Mouse (Mus musculus) left cerebral cortex, postnatal 36 days (tissue): Measurements from ENCODE around the gene Pck1. TPM values are rescaled to one million over a fixed set of nuclear protein-coding genes. Genes with fewer than 3 reads are reported as not detected.
A peak's percentile ranks its signal among the peaks of the same experiment; 100 is the strongest.

Source experiments
- DNase-seq, 2 experiments: peaks; one replicate each; pipeline ENCODE4 v3.0.0; 2021 to 2022; ENCODE audit warnings: low spot score in 2 of 2, mixed read lengths in 1 of 2
- intact Hi-C: fragments of 180-260 bp; cut with DNase I; formaldehyde crosslinking; loops from one replicate; pipeline ENCODE4 v1.15.1; 2025
- total RNA-seq, 2 experiments: library from RNA; stranded (reverse); gene quantifications; 2 replicates each; pipeline ENCODE4 v1.2.3; 2021

Gene Pck1
- total RNA-seq, 2 experiments from 2014 or later, result not detected

DNA sequence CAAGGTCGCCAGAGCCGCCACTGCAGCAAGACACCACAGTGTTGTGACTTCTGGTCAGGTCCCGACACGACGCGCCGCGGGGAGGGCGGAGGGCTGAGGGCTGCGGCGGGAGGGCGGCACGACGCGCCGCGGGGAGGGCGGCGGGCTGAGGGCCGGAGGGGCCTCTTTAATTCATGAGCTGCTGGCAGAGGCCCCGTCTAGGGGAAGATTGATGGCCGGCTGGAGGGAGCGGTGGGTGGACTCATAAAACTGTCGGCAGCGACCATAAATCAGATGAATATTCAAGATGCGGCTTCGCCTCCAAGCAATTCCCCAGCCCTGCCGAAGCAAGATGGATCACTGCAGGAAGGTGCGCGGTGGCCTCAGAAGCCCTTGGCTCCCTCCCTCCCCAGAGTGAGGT is 18.6 kb downstream of the Pck1 start:
- DNase-seq, result peak; percentile 43 to 70
- intact Hi-C loops, result no loop called here

DNA sequence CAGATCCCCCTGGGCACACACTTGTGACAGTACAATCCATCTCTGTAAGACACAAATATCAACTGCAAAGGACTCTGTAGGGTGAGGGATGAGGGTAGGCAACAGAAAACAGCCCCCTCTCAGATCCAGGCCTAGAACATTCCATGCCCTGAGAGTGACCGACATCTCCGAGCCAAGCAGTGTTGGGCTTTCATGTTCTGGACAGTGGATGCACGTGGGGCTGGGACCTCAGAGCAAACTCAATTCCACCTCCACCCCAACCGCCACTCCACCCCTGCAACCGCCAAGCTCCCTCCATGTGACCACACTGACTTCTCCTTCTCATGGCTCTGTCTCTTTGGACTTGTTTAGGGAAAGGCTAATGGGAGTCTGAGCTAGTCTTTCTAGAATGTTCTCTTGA is 19.1 kb downstream of the Pck1 start:
- intact Hi-C loops, result no loop called here
- DNase-seq, result no peak

DNA sequence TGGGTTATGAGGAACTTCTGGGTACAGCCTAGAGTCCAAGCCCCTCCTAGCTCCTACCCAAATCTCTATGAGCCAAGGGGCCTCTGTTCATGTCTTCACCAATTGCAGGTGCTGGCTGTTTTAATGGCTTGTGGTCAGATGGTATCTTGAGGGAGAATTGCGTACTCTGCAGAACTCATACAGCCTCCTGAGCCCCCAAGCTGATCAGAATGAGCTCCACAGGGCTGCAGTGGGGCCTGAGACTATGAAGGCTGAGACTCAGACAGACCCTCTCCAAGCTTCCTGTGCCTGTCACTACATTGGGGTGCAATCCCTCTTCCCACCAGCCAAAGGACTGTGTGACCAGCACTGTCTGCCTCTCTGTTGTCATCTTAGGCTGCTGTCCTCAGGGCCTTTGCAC is 19.5 kb downstream of the Pck1 start:
- intact Hi-C loops, result no loop called here
- no peak for DNase-seq

DNA sequence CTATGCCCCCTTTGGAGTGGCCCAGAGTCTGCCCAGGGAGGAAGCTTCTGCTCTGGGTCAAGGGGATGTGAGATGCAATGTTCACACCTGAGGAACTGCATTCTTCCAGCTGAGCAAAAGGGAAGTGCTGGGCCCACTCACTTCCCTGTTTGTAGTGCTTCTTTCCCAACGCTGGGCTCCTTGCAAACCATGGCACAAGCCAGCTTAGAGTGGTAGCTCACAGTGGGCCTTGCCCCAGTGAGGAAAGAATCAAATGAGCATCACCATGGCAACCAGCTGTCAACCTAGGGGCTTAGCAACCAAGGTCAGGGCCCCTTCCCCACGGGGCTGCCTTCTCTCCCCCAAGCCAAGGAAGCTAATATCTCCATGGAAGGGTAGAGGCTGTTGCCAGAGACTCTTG is 20.2 kb downstream of the Pck1 start:
- intact Hi-C loops, result no loop called here
- DNase-seq, result peak in 1 of 2 experiments; percentile 15

DNA sequence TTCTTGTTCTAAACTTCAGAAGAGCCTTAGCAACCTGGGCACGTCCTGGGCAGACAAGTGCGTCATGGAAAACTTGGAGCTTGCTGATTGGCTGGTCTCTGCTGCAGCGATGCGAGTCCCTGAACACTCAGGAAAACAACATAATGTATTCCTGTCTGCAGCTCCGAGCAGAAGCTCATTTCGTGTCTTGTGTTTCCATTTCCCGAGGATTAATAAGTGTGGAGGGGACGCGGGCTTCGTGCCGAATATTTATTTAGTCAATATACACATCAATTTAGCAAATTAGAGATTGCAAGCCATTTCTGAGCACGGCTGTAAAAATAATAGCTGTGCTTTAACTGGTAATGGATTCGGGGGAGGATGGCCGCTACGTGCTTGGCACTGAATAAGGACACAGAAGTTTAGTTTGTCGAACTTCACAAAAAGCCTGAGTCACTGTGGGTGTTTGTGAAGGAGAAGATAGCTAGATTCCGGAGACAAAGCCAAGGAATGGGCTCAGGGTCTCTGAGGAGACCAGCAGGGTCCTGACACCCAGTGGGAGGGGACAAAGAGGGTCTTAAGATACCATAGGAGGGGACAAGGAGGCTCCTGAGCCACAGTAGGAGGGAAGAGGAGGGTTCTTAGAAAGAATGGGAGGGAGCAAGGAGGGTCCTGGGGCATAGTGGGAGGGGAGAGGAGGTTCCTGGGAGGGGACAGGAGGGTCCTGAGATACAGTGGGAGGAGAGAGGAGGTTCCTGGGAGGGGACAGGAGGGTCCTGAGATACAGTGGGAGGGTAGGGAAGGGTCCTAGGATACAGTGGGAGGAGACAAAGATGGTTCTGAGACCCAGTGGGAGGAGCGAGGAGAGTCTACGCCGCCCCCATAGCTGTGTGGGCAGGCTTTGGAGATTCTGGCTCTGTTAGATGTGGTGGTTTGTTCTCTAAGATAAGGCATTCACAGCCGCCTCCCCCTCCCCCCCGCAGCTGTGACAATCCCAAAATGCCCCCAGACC is 21.0 kb downstream of the Pck1 start:
- peak; percentile 77 to 82 for DNase-seq
- intact Hi-C loops, result no loop called here

DNA sequence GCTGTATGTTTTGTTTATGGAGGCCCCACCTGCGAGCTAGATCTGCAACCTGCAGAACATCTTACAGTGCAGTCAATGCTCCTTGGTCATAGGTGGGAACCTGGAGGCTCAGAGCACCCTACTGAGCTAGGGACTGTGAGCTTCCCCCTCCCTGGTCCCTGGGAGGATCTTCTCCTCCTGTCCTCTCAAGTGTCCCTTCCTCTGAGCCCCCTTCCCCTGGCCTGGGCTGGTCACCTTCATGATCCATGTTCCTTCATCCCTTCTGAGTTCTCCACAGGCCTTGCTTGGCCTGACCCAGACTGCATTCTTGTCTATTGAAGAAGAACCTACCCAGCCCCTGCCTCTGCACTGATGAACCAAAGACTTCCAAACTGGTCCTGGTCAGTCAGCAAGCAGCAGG is 21.7 kb downstream of the Pck1 start:
- no peak for DNase-seq
- intact Hi-C loops, result no loop called here

DNA sequence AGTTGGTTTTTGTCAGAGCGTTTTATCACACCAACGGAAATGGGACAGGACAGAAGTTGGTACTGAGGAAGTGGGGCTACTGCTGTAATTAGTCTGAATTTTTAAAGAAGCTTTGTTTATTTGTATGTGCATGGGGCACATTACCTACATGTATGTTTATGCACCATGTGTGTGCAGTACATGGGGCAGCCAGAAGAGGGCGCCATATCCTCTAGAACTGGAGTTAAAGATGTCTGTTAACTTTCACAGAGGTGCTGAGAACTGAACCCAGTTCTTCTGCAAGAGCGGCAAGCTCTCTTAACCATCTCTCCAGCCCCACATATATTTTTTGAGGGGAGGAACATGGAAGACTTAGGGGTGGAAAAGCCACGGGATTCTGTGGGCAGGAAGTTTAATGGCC is 22.9 kb downstream of the Pck1 start:
- peak in 1 of 2 experiments; percentile 2 for DNase-seq
- intact Hi-C loops, result no loop called here

DNA sequence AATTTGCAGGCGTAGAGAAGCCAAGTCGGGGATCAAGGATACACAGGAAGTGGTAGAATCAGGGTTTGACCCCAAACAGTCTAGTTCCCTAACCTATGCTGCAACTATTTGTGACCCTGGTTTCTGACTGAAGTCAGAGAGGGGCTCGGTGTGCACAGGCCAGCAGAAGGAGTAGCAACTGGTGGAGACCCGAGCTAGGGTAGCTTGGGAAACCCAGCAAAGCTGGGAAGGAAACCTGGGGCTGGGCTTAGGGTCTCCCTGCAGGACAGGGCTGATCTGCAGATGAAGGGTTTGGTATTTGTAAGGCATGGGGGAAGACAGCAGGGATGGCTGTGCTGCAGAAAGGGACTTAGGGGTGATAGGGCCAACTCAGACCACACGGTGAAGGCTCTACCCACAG is 24.6 kb downstream of the Pck1 start:
- intact Hi-C loops, result no loop called here
- DNase-seq, result no peak

DNA sequence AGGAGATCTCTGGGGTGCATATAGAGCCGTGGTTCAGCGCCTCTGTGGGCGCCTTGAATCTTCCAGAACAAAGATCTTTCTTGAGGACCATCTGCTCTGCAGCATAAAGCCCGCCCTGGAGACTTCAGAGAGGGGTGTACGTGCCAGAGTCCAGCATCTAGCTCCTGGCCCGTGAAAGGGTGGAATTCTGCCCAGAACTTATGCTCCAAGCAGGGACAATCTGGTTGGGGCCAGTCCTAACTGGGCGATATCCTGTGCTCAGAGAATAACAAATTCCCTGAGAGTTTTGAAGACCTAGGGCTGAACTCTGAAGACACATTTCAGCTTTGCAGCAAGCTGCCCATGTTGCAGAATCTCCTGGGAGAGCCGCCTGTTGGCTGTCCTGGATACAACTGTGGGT is 25.1 kb downstream of the Pck1 start:
- no peak for DNase-seq
- intact Hi-C loops, result no loop called here

DNA sequence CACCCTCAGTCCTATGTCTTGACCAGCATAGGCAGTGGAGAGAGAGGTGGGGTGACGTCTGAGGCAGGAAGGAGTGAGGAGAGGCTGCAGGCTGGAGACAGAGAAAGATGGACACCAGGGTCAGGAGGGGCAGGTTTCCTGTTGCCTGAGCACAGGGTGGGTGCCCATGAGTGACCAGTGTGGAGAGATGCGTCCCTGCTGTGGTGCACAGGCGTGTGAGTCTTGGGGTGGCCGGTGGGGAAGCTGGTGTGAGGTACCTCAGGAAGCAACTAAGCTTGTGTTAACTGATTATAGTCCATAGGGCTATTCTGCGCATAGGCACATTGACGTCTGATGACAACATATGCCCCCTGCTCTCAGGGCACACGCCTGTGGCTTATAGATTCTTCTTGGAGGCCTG is 26.2 kb downstream of the Pck1 start:
- intact Hi-C loops, result no loop called here
- no peak for DNase-seq

DNA sequence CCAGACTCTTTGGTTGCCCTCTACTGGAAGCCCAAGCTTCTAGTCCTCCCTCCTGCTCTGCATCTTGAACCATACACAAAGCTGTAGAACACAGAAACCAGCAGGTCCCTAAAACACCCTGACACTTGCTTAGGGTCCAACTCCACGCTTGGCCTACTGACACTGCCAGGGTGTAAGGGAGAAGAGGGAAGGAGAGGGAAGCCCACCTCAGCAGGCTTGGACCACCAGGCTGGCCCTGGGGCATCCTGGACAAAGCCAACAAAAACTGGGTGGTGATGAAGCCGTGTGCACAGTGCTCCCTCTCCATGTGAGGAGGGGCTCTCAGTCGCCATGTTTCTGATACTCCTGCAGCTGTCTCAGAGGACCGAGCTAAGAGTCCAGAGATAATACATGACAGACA is 27.2 kb downstream of the Pck1 start:
- intact Hi-C loops, result loop anchor here (10.0 kb wide), 1 partner anchor 1105 kb away; the partner anchor contains the start of gene Gnas
- no peak for DNase-seq

DNA sequence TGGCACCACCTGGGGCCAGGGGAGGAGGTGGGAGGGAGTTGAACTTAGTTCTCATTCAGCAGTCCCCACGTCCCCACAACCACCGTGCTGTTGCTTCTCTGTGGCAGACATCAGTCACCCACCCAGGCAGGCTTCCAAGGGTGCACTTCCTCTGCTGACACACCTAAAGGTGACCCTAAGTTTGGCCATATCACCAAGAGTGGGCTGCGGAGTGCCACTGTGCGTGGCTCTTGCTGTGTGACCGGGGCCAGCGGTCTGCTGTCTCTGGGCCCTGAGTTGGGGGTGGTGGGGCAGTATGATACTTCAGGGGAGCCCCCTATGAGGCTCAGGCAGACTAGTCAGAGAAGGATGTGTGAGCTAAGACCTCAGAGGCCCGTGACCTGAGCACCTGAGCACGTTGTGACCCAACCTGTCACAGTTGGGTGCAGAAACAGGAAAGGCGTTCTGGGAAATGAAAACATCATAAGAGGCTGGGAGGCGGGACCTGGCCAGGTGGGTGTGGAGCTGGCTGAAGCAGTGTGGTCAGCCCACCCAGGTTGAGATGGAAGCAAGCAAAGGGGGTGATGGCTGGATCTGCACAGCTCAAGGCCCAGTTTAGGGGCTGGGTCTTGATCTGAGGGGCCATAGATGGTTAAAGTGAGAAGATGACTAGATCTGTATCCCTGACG is 28.0 kb downstream of the Pck1 start:
- DNase-seq, result no peak
- intact Hi-C loops, result loop anchor here (10.0 kb wide), 1 partner anchor 1104 kb away; the partner anchor contains the start of gene Gnas

DNA sequence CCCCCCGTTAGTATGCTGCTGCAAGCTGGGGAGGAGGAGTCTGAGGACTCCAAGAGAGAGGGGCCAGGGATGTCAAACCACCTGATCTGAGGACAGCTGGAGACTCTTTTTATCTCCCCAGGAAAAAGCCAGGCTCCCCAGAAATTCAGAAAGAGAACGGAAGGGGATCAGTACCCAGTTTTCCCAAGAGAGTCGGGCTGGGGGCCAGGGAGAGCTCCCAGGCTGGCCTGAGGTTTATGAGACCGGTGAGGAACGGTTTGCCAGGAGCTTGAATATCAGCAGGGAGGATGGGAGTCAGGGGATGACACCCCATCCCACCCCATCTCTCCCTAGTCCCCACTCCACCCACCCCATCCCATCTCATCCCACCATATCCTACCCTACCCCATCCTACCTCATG is 28.6 kb downstream of the Pck1 start:
- no peak for DNase-seq

DNA sequence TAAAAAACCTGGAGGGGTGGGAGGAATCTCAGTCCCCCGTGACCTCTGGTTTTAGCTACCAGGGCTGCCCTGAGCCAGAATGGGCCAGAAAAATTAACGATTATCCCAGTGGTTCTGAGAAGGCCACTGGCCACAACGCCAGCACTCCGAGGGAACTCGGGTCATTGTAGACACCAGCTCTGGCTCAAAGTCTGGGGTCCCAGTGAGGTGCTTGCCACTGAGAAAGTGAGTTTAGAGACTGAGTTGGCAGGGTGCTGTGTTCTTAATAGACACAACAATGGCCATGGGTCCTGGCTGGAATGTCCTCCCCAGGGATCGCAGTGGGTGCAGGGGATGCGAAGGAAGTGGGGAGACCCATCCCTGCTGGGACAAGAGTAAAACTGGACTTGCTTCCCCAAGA is 29.1 kb downstream of the Pck1 start:
- intact Hi-C loops, result loop anchor here (10.0 kb wide), 1 partner anchor 1103 kb away; the partner anchor contains the start of gene Gnas
- no peak for DNase-seq

More for the DNA sequence above, 28.6 kb downstream of the Pck1 start:
- intact Hi-C loops, result loop anchor here (10.0 kb wide), 1 partner anchor 1103 kb away; the partner anchor contains the start of gene Gnas

DNA sequence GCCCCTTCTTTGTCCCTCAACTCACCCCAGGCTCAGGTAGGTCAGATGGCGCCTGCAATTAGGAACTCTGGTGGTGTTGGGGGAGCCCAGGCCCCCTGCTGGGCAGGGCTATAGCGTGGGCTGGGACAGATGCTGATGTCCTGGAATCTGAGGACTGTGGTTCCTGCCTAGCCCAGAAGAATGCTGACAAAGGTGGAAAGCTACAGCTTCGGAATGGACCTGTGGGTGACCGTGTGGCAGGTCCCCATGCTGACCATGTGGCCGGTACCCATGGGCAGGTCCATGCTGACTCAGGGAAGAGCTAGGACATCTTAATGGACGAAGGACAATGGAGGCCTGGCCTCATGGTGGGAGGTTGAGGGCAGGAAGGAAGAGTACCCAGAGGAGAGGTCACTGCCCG is 29.9 kb downstream of the Pck1 start:
- DNase-seq, result no peak
- intact Hi-C loops, result loop anchor here (10.0 kb wide), 1 partner anchor 1102 kb away; the partner anchor contains the start of gene Gnas

DNA sequence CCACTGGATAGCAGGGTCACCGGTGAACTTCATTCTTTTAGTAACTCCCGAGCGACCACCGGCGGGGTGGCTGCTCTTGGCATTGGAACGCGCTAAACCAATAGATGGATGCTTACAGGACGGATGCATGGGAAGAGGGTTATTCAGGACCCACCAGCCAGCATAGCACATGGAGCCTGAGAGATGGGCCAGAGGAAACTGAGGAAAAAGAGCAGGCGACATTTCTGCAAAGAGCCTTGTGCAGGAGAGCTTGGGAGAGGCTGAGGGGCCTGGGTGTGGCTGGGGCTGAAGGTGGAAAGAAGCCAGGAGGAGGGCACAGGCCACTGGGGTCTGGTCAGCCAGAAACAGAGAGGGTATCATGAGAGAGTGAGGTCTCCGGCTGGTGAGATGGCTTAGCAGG is 30.5 kb downstream of the Pck1 start:
- no peak for DNase-seq
- intact Hi-C loops, result loop anchor here (10.0 kb wide), 1 partner anchor 1101 kb away; the partner anchor contains the start of gene Gnas

DNA sequence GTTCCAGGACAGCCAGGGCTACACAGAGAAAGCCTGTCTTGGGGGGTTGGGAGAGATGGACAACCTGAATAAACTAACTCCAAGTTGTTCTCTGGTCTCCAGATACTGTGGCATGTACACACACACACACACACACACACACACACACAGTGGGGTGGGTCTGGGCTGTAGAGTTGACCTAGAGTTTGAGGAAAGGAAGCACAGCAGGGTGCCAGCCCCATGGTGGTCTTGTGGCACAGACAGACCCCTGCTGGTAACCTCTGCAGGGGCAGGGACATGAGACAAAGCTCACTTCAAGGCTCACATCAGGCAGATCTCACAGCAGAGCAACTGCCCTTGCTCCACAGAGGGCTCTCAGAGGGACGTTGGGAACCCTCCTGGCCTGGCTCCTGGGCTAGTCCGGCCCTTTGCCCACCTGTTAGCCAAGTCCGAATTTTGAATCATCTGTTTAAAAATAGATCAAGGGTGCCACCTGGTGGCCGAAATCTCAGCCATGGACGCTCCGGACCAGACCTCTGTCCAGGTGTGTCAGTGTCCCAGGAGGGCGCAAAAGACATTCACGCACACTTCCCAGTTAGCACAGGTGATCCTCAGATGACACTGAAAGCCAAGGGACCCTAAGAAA is 31.1 kb downstream of the Pck1 start:
- peak in 1 of 2 experiments; percentile 60 for DNase-seq
- intact Hi-C loops, result loop anchor here (1.0 to 10.0 kb wide), 2 partner anchors 77 to 1101 kb away; partner anchors contain the start of gene Gnas

DNA sequence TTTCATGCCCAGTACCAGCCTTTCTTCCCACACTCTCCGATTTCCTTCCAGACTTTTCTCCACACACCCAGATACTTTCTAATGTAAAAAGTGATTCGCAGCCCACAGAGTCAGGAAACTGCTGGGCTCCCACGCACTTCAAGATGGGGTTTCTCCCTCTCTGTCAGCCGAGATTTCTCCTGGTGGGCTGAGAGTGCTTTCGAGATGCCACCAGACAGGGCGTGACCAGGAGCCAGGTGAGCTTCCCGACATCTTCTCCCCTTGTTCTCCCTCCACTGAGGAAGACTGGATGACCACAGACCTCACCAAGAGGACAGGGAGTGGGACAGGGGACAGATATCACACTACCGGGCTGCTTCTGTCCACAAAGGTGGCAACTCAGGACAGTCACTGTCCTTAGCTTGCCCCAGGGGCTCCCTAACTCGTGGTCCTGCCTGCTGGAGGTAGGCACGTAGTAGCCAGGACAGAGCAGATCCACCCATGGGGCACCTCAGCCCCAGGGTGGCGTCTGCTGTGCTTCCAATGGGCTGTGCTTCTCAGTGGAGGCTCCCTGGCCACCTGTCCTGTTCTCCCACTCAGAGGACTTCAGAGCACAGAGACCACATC is 31.7 kb downstream of the Pck1 start:
- intact Hi-C loops, result loop anchor here (1.0 to 10.0 kb wide), 2 partner anchors 77 to 1100 kb away; partner anchors contain the start of gene Gnas
- DNase-seq, result no peak

DNA sequence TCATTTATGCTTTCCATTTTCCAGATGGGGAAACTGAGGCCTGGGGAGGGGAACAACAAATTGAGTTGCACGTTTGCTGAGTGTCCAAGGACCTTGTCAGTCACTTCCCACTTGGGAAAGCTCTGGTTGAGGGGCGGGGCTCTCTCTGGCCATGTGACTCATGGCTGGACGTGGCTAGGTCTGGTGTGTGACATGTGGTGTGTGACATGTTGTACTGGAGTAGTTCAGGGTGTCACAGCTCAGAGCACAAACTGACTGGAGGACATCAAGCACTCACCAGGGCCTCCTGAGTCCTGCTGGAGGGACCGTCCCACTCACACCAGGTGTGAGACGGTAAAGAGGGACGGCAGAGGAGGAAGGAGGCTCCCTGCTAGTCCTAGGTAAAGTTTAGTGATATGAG is 32.4 kb downstream of the Pck1 start:
- intact Hi-C loops, result loop anchor here (10.0 kb wide), 1 partner anchor 1100 kb away; the partner anchor contains the start of gene Gnas
- no peak for DNase-seq
